Mouse (Mus musculus): ENCODE results near the gene A730061H03Rik.

- TF ChIP-seq CTCF (IDR thresholded peaks at IDR 0.05; ENCODE audit: extremely low read depth, insufficient read length, insufficient replicate concordance, low read depth, low read length) (no peak), POLR2A (IDR thresholded peaks at IDR 0.05; ENCODE audit: low read depth, low read length) (no peak)
These were observed 24.7 kb upstream of the A730061H03Rik start, which contains the start of gene Emc9 for GRCm38 (mm10) chr14:55584702-55585565.
